Mouse (Mus musculus) megakaryocyte, embryonic 14.5 days (primary cell): ENCODE results near the gene Mtmr6. TPM values are rescaled to one million over a fixed set of nuclear protein-coding genes. Genes with fewer than 3 reads are reported as not detected.
A peak's percentile ranks its signal among the peaks of the same experiment; 100 is the strongest.
"Not testable (repeated sequence)": the region's sequence is repeated elsewhere in the genome, so short reads cannot be mapped to it uniquely, and the experiment has no call there.

Experiments
- H3K27me3 ChIP-seq: replicated peaks from 2 replicates; pipeline ENCODE3; 2012; ENCODE audit warnings: inconsistent platforms
- H3K36me3 ChIP-seq: replicated peaks from 2 replicates; pipeline ENCODE3; 2012; ENCODE audit warnings: low read length, inconsistent platforms, mixed read lengths
- H3K4me1 ChIP-seq: 2 replicates; pipeline ENCODE4 v1.6.1; 2012; ENCODE audit warnings: inconsistent platforms
- H3K4me3 ChIP-seq: replicated peaks from 2 replicates; pipeline ENCODE3; 2012; ENCODE audit warnings: moderate library complexity, mild to moderate bottlenecking, inconsistent platforms
- H3K9me3 ChIP-seq: 2 replicates; pipeline ENCODE4 v1.6.1; 2012; ENCODE audit warnings: inconsistent platforms
- FLI1 ChIP-seq: IDR thresholded peaks from 2 replicates; pipeline ENCODE4 v1.6.1; 2012; ENCODE audit warnings: low read length, inconsistent platforms, mixed read lengths
- GATA1 ChIP-seq: IDR thresholded peaks from 3 replicates; pipeline ENCODE4 v1.6.1; 2012; ENCODE audit warnings: mixed read lengths, low read length, inconsistent platforms, borderline replicate concordance
- polyA plus RNA-seq: library from polyadenylated mRNA; stranded (reverse); fragments of >175 nt; gene quantifications from 2 replicates; pipeline ENCODE4 v1.2.3, GENCODE M21; 2012; ENCODE audit warnings: low replicate concordance; ENCODE audit not compliant: insufficient read depth

The Mtmr6 gene
- polyA plus RNA-seq, 1 experiment = 3.3 TPM

GRCm38 (mm10) chr14:60320813-60321212 is 55.8 kb downstream of the Mtmr6 start:
- Histone ChIP-seq H3K36me3 (no peaks in the 10 kb centered on the region), H3K4me3 (no peak overlapping the region), H3K27me3 (peaks cover 4% of the 10 kb centered on the region), H3K4me1 (no peaks in the 10 kb centered on the region), H3K9me3 (peaks cover 7% of the 10 kb centered on the region; the same call in 1 of the 2 replicates)
- TF ChIP-seq FLI1 (no peak), GATA1 (no peak)

- H3K36me3 ChIP-seq = not testable (repeated sequence)
Measured at GRCm38 (mm10) chr14:60340001-60340400, 75.0 kb downstream of the Mtmr6 start.

GRCm38 (mm10) chr14:60340570-60340969 is 75.5 kb downstream of the Mtmr6 start:
- H3K4me1 ChIP-seq = no peaks in the 10 kb centered on the region
- no peak overlapping the region for H3K4me3 ChIP-seq
- peaks cover 12% of the 10 kb centered on the region for H3K27me3 ChIP-seq
- H3K9me3 ChIP-seq = no peaks in the 10 kb centered on the region; the same call in 1 of the 2 replicates
- no peaks in the 10 kb centered on the region for H3K36me3 ChIP-seq
- TF ChIP-seq GATA1 (no peak), FLI1 (no peak)

More at GRCm38 (mm10) chr14:60340001-60340400, 75.0 kb downstream of the Mtmr6 start:
- H3K27me3 ChIP-seq = peaks cover 10% of the 10 kb centered on the region
- H3K9me3 ChIP-seq, H3K4me1 ChIP-seq, H3K4me3 ChIP-seq: not testable (repeated sequence)

GRCm38 (mm10) chr14:60345326-60345876 is 80.4 kb downstream of the Mtmr6 start:
- Histone ChIP-seq H3K9me3 (no peaks in the 10 kb centered on the region; the same call in 1 of the 2 replicates), H3K4me1 (no peaks in the 10 kb centered on the region), H3K36me3 (no peaks in the 10 kb centered on the region), H3K27me3 (peaks cover 16% of the 10 kb centered on the region), H3K4me3 (peak overlapping the region; percentile 44)
- TF ChIP-seq FLI1 = no peak
- TF ChIP-seq GATA1 = no peak

Other genes starting within 250 kb of the Mtmr6 start
- 0.02 TPM in 1 of 2 replicates, not detected in the other for gene Atp8a2, start 68.0 kb upstream of the Mtmr6 start, polyA plus RNA-seq
- not detected in 2 replicates for gene Nupl1, start 13.8 kb upstream of the Mtmr6 start, polyA plus RNA-seq
- gene Gm49336, start 13.7 kb upstream of the Mtmr6 start, polyA plus RNA-seq = 1.3 and 14.1 TPM in 2 replicates
- not detected in 2 replicates for gene Amer2, start 108.0 kb downstream of the Mtmr6 start, polyA plus RNA-seq